Mouse (Mus musculus) layer of hippocampus, adult 2 months (tissue): ENCODE data around the gene Calu. TPM values are rescaled to one million over a fixed set of nuclear protein-coding genes. Genes with fewer than 3 reads are reported as not detected.
"Not testable (repeated sequence)": the region's sequence is repeated elsewhere in the genome, so short reads cannot be mapped to it uniquely, and the experiment has no call there.

Experiments
- DNase-seq, 2 experiments: peaks; one replicate each; pipeline ENCODE4 v3.0.0; 2022; ENCODE audit warnings: low spot score in 2 of 2
- H3K27ac ChIP-seq: fragments of 200-600 bp; 2 replicates; pipeline ENCODE4 v1.8.1; 2022
- H3K4me3 ChIP-seq: fragments of 200-600 bp; 2 replicates; pipeline ENCODE4 v1.8.1; 2022; ENCODE audit warnings: mild to moderate bottlenecking
- CTCF ChIP-seq: fragments of 200-600 bp; conservative IDR thresholded peaks from 2 replicates; pipeline ENCODE4 v1.8.1; 2022; ENCODE audit warnings: antibody characterized with exemption, mild to moderate bottlenecking, moderate library complexity
- total RNA-seq, 2 experiments: library from RNA; stranded (reverse); gene quantifications; 2 replicates each; pipeline ENCODE4 v1.2.3; 2021

Calu gene
- total RNA-seq, 2 experiments from 2014 or later: 65.3 to 67.6 TPM

DNA sequence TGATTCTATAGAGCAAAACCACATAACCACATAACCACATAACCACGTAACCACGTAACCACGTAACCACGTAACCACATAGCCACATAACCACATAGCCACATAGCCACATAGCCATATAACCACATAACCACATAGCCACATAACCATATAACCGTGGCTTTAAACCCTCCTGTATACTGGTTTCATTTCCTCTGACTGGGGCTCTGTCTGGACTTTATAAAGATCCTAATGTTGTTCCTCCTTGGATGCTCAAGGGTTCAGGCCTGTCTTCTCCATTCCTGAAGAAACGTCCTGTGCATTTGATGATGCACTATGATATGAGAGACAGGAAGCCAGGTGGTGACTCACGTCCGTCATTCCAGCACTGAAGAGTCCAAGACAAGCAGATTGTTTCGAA, 20.9 kb upstream of the Calu start:
- Histone ChIP-seq H3K4me3 (no peak overlapping the region), H3K27ac (no peak overlapping the region)
- DNase-seq: no peak
- TF ChIP-seq CTCF: no peak

DNA sequence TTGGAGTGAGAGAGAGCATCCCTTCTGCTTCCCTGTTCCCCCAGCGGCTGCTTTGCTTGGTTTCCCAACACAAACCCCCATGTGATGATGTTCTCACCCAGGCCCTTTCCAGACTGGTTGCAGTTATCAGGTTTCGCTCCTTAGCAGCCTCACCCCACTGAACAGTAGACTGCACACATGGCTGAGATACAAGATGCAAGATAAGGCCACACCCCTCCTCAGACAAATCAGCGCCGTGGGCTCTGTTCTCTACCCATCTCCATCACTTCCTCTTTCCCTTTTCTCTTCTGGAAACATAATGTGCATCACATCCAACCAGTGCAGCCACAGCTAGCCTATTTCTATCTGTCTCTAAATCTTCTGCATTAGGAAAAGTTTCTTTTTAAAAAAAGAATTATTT, 18.4 kb upstream of the Calu start:
- no peak for TF ChIP-seq CTCF
- no peak for DNase-seq
- no peak overlapping the region for H3K4me3 ChIP-seq
- H3K27ac ChIP-seq: no peak overlapping the region

DNA sequence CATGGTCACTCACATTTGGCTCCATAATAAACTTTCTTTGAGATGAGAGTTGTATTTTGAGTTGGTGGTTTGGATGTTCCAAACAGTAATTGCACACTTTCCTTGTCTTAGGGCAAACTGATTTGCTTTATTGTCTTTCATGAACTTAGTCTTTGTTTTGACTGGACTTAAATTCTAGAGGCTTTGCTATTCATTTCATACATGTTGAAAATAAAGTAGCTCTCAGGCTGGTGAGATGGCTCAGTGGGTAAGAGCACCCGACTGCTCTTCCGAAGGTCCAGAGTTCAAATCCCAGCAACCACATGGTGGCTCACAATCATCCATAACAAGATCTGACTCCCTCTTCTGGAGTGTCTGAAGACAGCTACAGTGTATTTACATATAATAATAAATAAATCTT, 1.4 kb upstream of the Calu start:
- not testable (repeated sequence) for DNase-seq, H3K4me3 ChIP-seq, H3K27ac ChIP-seq

DNA sequence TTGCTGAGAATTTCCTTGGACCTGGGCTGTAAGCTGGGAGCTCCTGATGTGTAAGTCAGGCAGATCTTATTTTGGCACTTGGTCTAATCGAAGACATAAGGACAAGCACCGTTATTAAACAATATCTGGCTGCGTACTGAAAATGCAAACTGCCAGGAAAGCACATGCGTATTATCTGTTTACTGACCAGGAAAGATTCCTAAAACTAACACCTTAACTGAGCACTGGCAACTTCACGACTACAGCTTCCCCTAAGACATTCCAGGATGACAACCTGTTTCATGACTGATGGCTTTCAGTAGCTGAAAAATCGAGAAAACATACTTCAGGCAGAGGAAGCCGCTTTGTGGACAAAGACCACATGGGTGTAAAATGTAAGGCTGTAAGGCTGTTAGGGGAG, 680 bp upstream of the Calu start:
- DNase-seq: no peak
- no peak for TF ChIP-seq CTCF
- peak overlapping the region; percentile 93 for H3K27ac ChIP-seq
- peak overlapping the region; percentile 91 for H3K4me3 ChIP-seq

DNA sequence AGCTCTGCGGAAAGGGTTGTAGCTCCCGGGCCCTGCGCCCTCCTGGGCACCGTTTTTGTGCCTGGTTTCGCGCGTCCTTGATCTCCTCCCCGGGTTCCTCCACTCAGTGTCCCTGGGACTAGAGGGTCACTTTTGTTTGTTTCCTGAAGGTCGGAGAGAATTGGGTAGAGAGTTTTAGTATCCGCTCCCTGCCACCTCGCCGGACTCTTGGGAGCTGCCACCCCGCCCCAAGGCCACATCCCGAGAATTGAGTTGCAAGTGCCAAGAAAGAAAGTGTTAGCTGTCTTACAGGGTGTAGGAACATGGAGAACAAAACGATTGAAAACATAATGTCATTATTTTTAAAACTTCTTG, 479 bp downstream of the Calu start:
- H3K4me3 ChIP-seq: peak overlapping the region; percentile 91
- peak overlapping the region; percentile 87 for H3K27ac ChIP-seq
- TF ChIP-seq CTCF: no peak
- no peak for DNase-seq

DNA sequence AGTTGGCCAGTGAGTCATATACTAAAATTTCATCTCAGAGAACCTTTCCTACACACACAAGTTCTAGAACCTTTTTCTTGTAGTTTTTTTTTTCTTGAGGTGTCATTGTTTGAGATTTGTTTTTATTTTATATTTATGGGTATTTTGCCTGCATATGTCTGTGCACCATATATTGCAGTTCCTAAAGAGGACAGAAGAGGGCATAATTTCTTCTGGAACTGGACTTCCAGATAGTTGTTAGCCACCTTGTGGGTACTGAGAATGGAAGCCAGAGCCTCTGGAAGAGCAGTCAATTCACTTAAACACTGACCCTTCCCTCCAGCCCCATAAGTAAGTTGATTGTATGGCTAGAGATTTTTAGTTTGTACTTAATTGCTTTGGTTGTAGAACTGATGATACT, 3.7 kb downstream of the Calu start:
- no peak overlapping the region for H3K27ac ChIP-seq
- H3K4me3 ChIP-seq: no peak overlapping the region
- TF ChIP-seq CTCF: peak; percentile 60
- no peak for DNase-seq

DNA sequence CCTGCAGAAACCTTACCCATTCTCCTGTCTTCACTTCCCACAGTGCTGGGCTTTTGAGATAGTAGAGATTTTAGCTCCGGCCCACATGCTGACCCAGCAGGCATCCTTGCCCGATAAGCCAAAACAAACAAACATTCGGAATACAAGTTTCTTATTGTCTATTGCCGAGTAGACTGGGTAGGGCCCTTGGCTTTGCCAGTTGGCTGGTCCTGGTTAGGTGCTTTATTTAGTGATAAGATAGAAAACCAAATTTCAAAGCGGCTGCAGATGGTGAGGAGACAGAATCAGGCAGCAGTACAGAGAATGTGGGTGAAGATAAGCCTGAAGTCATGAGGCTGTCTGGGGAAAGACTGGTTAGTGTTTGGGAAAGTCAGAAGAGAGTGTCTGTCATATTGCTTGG, 4.9 kb downstream of the Calu start:
- no peak for TF ChIP-seq CTCF
- H3K4me3 ChIP-seq: no peak overlapping the region
- DNase-seq: no peak
- no peak overlapping the region for H3K27ac ChIP-seq

DNA sequence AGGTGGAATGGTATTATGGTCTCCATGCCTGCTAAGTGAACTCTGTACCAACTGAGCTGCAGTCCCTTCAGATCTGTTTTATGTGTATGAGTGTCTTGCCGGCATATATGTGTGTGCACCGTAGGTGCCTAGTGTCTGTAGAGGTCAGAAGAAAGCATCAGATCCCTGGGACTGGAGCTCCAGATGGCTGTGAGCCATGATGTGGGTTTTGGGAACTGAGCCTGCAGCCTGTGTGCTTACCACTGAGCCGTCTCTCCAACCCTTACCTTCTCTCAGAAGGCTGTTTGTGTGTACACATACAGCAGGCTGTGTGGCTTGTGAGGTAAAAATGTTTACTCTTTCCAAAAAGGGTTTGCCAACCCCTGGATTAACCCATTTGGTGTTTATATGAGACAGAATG, 11.5 kb downstream of the Calu start:
- Histone ChIP-seq H3K4me3 (no peak overlapping the region), H3K27ac (no peak overlapping the region)
- no peak for DNase-seq
- TF ChIP-seq CTCF: no peak

DNA sequence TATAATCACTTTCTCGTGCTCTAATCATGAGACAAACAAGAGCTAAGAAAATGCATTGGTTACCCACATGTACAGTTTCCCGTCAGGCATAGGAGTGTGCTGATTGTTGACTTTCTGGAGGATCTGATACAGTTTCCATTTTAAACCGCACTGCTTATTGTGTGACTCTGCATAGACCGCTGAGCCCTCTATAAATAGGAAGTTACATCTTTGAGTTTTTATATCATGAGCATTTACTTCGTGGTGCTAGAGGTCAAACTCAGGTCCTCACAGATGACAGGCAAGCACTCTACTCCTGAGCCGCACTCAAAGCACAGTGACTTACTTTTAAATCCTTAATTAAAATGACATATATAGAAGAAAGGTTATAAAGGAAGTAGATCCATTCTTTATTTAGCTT, 12.3 kb downstream of the Calu start:
- Histone ChIP-seq H3K27ac (no peak overlapping the region), H3K4me3 (no peak overlapping the region)
- no peak for TF ChIP-seq CTCF
- DNase-seq: no peak

DNA sequence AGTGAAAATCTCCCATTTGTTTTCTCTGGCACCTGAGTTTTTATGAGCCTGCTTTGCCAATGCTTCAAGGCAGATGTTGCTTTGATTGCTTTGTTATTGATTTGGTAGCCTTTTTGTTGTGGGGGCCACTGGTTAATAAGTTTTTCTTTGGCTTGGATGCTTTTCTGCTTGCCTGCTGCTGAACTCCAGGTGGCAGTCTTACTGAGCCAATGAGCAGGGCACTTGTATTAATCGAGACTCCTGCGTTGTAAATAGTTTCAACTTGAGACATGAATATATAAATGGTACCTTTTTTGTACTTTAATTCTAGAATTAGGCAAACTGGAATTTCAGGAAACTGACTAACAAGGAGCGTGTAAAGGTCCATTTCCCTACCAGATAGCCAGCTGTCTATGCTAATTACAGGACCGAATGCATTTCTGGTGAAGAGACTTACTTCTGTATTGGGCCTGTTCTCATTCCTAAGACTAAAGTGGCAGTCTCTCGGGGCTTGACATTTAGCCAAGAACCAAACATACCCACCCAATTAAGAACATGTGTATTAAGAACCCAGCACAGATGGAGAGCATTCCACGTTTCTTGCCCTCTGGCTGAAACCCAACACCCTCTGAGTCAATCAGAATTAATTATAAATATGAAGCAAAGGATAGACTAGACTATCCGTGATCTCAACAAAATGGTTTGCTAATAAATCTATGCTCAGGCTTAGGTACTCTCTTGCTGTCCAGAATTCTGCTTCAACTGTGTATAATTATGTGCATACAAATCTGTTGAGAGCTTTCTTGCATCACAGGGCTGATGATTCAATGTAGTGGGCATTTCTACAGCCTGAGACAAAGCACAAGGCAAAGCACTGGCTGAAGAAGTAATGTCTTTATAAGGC, 14.6 kb downstream of the Calu start:
- peak in 1 of 2 experiments; percentile 14 for DNase-seq
- Histone ChIP-seq H3K27ac (peak overlapping the region; percentile 54; the same call in 1 of the 2 replicates), H3K4me3 (peak overlapping the region; percentile 22; the same call in 1 of the 2 replicates)
- peak; percentile 80 for TF ChIP-seq CTCF

DNA sequence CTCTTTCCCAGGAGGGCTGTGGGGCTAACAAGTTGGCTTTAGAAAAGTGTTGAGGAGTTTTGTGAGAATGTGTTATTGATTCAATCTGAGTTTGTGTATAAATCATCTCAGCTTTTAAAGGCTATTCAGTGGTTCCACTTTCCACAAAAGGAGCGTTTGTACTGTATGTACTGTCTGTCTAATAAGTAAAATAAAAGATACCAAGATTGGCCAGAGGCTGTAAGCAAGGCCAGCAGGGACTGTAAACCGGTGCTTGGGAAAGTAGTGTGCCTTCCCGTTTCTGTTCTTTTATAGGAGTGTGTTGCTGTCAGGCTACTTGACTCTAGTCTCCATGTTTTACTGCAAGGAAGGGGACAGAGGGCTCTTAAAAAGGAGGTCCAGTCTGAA, 15.3 kb downstream of the Calu start:
- DNase-seq: no peak
- TF ChIP-seq CTCF: no peak
- H3K4me3 ChIP-seq: no peak overlapping the region
- peak overlapping the region; percentile 54; the same call in 1 of the 2 replicates for H3K27ac ChIP-seq

DNA sequence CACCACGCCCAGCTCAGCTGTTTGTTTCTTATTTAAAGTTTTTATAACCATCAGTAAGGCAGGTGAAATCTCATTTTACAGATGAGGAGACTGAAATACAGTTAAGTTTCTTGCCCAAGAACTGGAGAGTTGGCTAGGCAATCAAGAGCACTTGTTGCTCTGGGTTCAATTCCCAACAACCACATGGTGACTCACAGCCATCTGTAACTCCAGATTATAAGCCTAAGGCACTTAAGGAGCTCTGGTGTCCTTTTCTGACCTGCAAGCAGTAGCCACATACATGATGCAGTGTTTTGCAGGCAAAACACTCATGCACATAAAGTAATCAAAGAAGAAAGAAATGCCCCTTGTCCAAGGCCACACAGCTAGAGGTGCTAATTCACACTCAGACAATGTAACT, 17.4 kb downstream of the Calu start:
- Histone ChIP-seq H3K4me3 (no peak overlapping the region), H3K27ac (no peak overlapping the region)
- no peak for DNase-seq
- TF ChIP-seq CTCF: no peak

DNA sequence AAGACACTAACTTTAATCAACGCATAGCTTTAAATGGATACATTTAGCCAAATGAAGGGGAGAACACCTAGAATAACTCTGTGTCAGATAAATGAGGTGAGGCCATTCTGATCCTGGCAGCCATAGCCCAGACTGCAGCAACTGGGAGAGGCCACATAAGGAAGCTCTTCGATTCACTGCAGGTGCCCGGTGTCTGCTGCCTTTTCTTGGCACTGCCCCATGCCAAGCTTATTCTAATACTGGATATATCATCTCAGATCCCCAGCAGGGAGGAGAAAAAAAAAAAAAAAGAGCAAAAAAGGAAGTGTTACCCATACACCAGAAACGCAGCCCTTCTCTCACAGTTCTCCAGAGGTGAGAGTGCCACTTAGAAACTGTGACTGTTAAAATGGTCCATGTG, 29.5 kb downstream of the Calu start:
- TF ChIP-seq CTCF: no peak
- Histone ChIP-seq H3K4me3 (no peak overlapping the region), H3K27ac (no peak overlapping the region)
- DNase-seq: no peak

DNA sequence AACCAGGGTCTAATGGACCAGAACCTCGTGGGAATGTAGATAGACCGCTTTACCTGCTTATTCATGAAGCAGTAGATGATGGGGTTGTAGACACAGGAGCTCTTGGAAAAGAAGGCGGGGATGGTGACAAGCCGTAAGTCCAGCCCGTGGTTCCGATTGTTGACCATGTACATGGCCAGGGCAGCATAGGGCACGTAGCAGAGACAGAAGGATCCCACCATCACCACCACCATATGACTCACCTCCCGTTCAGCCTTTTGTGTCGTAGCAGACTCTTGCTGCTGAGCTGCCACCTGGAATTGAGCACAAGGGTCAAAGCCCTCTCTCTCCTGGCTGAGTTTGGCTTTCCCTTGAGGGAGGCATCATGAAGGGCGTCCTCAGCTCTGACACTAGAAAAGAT, 30.8 kb downstream of the Calu start:
- no peak overlapping the region for H3K4me3 ChIP-seq
- no peak for TF ChIP-seq CTCF

More for the DNA sequence above, 30.8 kb downstream of the Calu start:
- DNase-seq: no peak
- no peak overlapping the region for H3K27ac ChIP-seq
